Mouse (Mus musculus): Measurements from ENCODE around the gene Nobox. TPM values are rescaled to one million over a fixed set of nuclear protein-coding genes. Genes with fewer than 3 reads are reported as not detected.

The Nobox gene
- total RNA-seq (2021): under 1 TPM in 1 of 2 experiments, not detected in 1; 0.34 TPM
- long read RNA-seq, experiment 1: 0 reads
- long read RNA-seq, experiment 2: 0 reads

GRCm38 (mm10) chr6:43309454-43309853, at the start of gene Nobox:
Nobox (minus strand) TSS chr6:43309554.
- no peak for DNase-seq (ENCODE audit: low spot score in 2 of 2)

GRCm38 (mm10) chr6:43354562-43355241, 45.3 kb upstream of the Nobox start:
- no peak for DNase-seq (ENCODE audit: low spot score in 2 of 2)

- DNase-seq (ENCODE audit: low spot score in 2 of 2): no peak
These were observed 44.1 kb upstream of the Nobox start for GRCm38 (mm10) chr6:43353446-43353845.

DNA sequence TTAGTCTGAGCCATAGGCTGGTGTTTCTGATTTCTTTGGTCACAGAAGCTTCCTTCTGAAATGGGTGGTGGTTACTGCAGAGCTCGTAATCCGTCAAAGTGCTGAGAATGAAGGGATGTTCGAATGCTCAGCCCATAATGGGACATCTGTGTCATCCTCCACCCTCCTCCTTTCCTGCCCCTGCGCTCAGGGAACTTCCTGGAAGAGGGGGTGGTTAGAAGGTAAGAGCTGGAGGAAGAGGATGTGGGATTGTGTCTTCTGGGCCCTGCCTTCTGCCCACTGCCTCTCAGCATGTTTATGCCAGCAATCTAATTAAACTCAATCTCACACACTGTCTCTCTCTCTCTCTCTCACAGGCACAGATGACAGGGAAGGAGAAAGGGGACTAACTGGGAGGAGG, 39.7 kb upstream of the Nobox start:
- no peak for DNase-seq (ENCODE audit: low spot score in 2 of 2)

- no peak for DNase-seq (ENCODE audit: low spot score in 2 of 2)
These were observed 38.3 kb upstream of the Nobox start for GRCm38 (mm10) chr6:43347637-43348036.

- DNase-seq (ENCODE audit: low spot score in 2 of 2): no peak
These were observed 33.7 kb upstream of the Nobox start for GRCm38 (mm10) chr6:43343006-43343405.

- no peak for DNase-seq (ENCODE audit: low spot score in 2 of 2)
These were observed 33.0 kb upstream of the Nobox start for GRCm38 (mm10) chr6:43342386-43342785.

DNA sequence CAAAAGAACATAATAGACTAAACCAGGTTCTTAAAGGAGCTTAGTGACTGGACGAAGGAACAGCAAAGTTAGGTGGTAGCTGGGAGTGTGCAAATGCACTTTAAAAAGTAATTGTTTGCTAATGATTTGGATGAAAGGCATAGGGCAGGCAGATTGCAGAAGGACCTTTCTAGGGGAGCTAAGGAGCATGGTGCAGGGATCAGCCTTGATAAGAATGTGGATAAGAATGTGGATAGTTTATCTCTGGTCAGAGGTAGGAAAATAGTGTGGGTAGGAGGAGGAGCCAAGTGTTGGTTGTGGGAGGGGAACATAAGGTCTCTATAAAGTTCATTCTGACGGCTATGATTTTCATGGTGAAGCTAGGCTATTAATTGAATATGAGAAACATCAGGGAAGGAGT, 29.4 kb upstream of the Nobox start:
- DNase-seq (ENCODE audit: low spot score in 2 of 2): no peak

GRCm38 (mm10) chr6:43337491-43337961, 28.2 kb upstream of the Nobox start:
- no peak for DNase-seq (ENCODE audit: low spot score in 2 of 2)

DNA sequence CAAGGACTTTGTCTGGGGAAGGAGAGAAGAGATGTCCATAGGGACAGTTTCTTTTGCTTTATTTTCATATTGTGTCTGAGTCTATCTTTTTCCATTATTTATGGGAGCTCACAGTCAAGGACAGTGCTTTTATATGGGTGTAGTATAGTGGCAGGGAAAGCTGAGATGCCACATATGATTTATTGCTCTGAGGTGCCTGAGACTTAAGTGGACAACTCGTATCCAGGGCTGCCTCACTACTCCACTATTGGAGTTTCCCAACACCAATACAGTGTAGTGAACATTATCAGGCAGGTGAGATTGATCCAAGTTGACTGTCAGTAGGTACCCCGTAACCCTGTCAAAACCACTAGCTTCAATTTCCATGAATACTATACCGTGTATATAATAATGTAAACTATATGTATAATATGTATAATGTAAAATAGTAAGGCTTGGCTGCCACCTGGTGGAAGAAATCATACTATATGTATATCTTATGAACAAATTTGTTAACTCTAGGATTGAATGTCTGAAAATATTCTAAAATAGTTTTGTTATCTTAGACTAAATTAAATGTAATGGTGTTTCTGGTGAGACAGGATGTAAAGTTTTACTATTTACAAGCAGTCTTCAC, 26.4 kb upstream of the Nobox start:
- DNase-seq (ENCODE audit: low spot score in 2 of 2): no peak

GRCm38 (mm10) chr6:43333479-43333878, 24.1 kb upstream of the Nobox start:
- DNase-seq (ENCODE audit: low spot score in 2 of 2): no peak

GRCm38 (mm10) chr6:43312961-43313656, 3.8 kb upstream of the Nobox start:
- DNase-seq (ENCODE audit: low spot score in 2 of 2): no peak

DNA sequence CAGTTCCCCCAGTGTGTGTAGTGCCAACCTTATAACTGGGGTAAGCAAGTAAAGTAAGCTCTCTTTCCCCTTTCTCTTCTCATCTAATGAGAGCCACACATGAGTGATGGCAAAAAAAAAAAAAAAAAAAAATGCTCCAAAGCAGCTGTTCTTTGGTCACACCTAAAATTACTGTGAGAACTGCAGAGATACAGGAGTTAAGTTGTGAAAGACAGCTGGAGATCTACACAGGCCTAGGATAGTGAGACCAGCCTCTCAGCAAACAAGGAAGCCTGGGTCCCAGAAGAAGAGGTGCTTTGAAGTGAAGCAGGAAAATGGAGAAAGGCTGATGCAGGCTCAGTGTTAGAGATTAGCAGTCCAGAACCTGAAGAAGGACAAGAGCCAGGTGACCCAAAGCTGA, 3.2 kb upstream of the Nobox start:
- no peak for DNase-seq (ENCODE audit: low spot score in 2 of 2)

GRCm38 (mm10) chr6:43310071-43310470, 717 bp upstream of the Nobox start:
- no peak for DNase-seq (ENCODE audit: low spot score in 2 of 2)

DNA sequence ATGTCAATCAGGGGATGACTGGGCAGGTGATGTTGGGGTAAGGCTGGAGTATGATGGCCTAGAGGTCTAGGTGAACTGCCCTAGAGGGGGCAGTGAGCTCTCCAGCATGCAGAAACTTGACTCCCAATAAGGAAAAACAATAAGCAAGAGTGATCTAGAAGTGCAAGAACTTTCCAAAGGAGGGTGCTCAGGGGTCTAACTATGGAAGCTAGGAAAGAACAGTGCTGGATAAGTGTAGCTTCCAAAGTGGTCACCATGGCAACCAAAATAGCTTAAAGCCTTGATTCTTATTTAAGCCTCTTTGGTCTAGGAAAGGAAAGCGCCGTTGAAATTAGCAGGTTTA, 11.9 kb downstream of the Nobox start:
- DNase-seq (ENCODE audit: low spot score in 2 of 2): no peak

GRCm38 (mm10) chr6:43296798-43297507, 12.4 kb downstream of the Nobox start:
- no peak for DNase-seq (ENCODE audit: low spot score in 2 of 2)

DNA sequence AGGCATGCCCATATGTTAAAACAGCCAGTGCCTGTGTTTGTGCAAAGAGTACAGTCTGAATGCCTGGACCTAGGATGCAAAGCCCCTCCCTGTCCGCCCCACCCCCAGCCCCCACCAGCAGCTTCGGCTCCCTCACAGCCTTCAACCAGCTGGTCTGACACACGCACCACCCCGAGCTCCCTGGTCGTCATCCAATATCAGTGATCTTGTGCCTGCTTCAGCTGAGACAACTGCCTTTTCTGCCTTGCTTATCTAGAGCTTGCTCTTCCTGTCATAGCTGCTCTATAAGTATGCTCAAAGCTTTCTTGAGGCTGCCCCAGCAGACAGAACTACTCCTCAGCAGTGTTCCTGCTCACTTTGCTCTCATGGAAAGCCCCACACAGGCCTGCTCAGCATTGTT, 13.4 kb downstream of the Nobox start:
- no peak for DNase-seq (ENCODE audit: low spot score in 2 of 2)

DNA sequence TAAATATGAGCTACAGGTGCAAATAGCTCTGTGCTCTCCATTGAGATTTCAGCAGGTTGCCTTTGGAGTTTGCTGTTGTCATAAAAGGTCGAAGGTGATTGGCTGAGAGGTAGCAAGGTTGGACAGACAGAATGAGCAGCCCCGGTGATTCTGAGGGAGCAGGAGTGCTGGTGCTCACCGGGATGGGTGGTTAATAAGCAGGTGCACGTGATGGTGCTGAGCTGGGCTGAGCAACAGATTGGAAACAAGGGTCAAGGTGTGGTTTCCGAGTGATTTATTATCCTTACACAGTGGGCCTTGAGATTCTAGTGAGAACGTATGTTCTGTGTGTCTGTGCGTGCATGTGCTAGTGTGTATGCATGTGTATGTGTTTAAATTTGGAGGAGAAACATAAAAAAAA, 16.2 kb downstream of the Nobox start:
- DNase-seq (ENCODE audit: low spot score in 2 of 2): no peak

DNA sequence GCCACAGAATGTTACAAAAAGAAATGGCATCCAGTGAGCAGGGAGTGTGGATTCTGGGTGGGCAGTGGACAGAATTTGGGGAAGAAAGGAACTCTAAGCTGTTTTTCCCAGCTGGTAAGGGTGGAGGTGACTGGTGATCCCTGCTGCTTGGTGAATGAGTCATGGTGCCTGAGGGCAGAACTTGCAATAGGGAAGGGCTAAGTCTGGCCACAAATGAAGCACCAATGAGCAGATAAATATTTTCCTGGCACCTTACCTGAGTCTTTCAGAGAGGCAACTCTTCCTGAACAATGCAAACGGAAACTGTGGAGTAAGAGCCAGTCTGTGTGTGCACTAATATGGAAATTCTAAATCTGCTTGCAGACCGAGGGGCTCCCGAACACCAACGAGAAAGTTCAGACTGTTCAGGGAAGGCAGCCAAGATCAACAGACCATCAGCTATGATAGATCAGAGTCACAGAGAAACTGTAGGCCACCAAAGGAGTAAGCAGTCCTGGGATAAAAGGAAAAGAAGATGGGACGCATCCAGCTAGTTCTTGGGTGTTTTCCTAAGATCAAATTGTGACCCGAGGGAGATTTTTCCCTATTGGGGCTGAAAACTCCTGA, 16.8 kb downstream of the Nobox start:
- DNase-seq (ENCODE audit: low spot score in 2 of 2): no peak

DNA sequence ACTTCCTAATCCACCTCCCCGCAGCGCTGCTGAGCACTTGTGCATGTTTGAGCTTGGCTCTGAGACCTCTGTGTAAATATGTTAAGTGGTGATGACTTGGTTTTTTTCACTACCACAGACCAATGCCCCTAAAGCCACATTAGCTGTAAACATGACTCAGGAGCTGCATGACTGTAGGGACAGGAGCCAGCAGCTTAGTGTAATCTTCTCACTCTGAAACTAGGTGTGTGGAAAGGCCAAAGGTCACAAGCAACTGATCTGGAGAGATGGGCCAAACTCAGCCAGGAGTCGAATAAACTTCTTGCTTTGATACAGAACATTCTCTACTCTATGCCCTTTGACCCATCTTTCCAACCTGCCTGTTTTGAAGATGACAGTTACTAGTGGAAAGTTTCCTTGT, 17.3 kb downstream of the Nobox start:
- DNase-seq (ENCODE audit: low spot score in 2 of 2): no peak

DNA sequence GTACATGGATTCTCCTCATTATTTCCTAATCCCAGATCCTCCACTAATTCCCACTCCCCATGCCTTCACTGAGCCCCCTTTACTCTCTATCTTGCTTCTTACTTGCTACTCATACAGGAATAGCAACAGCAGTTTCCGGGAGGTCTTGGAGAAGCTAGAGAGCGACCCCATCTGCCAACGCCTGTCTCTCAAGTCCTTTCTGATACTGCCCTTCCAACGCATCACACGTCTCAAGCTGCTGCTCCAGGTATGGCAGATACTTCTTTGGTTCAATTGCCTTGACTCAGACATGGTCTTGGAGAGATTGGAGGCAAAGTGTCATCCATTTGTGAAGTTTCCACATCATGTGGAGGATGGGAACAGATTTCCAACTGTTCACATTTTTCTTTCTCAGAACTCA, 28.9 kb downstream of the Nobox start:
- no peak for DNase-seq (ENCODE audit: low spot score in 2 of 2)
